Mouse (Mus musculus) lung, adult 10 weeks (tissue): Measurements from ENCODE around the gene Gm8914. TPM values are rescaled to one million over a fixed set of nuclear protein-coding genes. Genes with fewer than 3 reads are reported as not detected.

Experiments used
- polyA plus RNA-seq: library from polyadenylated mRNA; stranded (reverse); fragments of 350-450 nt; fragmentation: Illumina TruSeq; extraction: RNeasy Lipid Tissue Mini Kit (QIAGEN cat#74804); gene quantifications from one replicate; pipeline ENCODE4 v1.2.3, GENCODE M21; 2014; ENCODE audit warnings: low read depth, low replicate concordance; ENCODE audit not compliant: insufficient read depth

Gene Gm8914
- polyA plus RNA-seq: not detected

GRCm38 (mm10) chrX:91479826-91480225, at the start of gene Gm8914:
Gene Gm8914 (plus strand): TSS chrX:91480126.

Other genes starting within 250 kb of the Gm8914 start
- not detected for gene Mageb2, start 148.4 kb upstream of the Gm8914 start, polyA plus RNA-seq
- not detected for gene Gm5072, start 87.6 kb upstream of the Gm8914 start, polyA plus RNA-seq
- gene 1700084M14Rik, start 95.8 kb downstream of the Gm8914 start, polyA plus RNA-seq: not detected
- gene Gm14781, start 152.1 kb downstream of the Gm8914 start, polyA plus RNA-seq: not detected